14 mouse cellular contexts compared by ENCODE assay signal in genomic region chr6:148000483-148000882, GRCm38 (mm10).
"Had no signal": no experiment of that assay in that cellular context is flagged by ENCODE, and none has a peak within 500 bp of the region (broad histone marks: within the 10 kb centered on the region; RNA-seq: fewer than 3 reads in every experiment).

No protein-coding gene starts in this region.

- H3K9ac ChIP-seq: liver, embryonic 14.5 days; neural tube, embryonic 13.5 days; neural tube, embryonic 15.5 days had no signal

- H3K9me3 ChIP-seq: midbrain, embryonic 10.5 days; neural tube, embryonic 13.5 days; neural tube, embryonic 15.5 days had no signal

- H3K4me3 ChIP-seq: midbrain, embryonic 10.5 days; myocyte; neural tube, embryonic 13.5 days; neural tube, embryonic 15.5 days had no signal

- H3K4me2 ChIP-seq: neural tube, embryonic 13.5 days; neural tube, embryonic 15.5 days had no signal

- H3K27me3 ChIP-seq: neural tube, embryonic 13.5 days; neural tube, embryonic 15.5 days had no signal

- H3K27ac ChIP-seq: liver, embryonic 14.5 days; midbrain, embryonic 10.5 days; neural tube, embryonic 13.5 days; neural tube, embryonic 15.5 days had no signal

- DNase-seq: lung, adult 18-20 months; lung, postnatal 4 days; right cerebral cortex, postnatal 25 days; right cerebral cortex, postnatal 4 days; spleen, adult 18-20 months; thymus, adult 18-20 months; thymus, postnatal 14 days; thymus, postnatal 36 days had no signal

- ATAC-seq: midbrain, embryonic 16.5 days had no signal

- H3K4me1 ChIP-seq: midbrain, embryonic 10.5 days; neural tube, embryonic 13.5 days; neural tube, embryonic 15.5 days had no signal

- H3K36me3 ChIP-seq: midbrain, embryonic 10.5 days; neural tube, embryonic 13.5 days; neural tube, embryonic 15.5 days had no signal
